ENCODE assay signal across 19 mouse cellular contexts in the genomic region with DNA sequence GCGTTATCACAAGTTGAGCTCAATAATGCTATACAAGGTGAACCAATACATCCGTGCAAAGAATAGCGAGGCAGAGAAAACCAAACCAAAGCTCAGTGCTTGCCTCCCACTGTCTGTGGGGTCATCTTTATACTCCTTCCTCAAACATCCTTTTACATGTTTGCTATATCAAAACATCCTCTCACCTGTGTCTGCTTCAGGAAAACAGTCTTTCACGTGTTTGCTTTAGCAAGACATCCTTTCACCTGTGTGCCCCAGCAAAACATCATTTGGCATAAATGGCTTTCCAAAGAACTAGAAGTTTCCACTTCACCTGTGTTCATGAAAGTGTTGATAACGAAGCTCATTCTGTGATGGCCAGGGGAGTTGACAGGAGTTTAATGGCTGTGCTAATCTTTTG. TPM values are rescaled to one million over a fixed set of nuclear protein-coding genes. Genes with fewer than 3 reads are reported as not detected.
DNase-seq lines count a peak whose midpoint lies in the region; ATAC-seq lines count a peak whose summit lies in the region.
"Had no signal": no experiment of that assay in that cellular context is flagged by ENCODE, and none has a peak within 500 bp of the region (broad histone marks: within the 10 kb centered on the region; RNA-seq: fewer than 3 reads in every experiment).

Gene Zfp111, minus strand, starts transcription at position 101 of the 400 bp plus-strand sequence.

- WGBS in kidney, embryonic 15.5 days: 82% methylated on average over 5 of the region's 5 CpGs
- WGBS in embryonic facial prominence, embryonic 12.5 days: 80% methylated on average over 5 of the region's 5 CpGs
- 82% methylated on average over 5 of the region's 5 CpGs for WGBS in limb, embryonic 11.5 days

- H3K9me3 ChIP-seq in kidney, embryonic 15.5 days (replicated peaks): no peaks in the 10 kb centered on the region
- no peaks in the 10 kb centered on the region for H3K9me3 ChIP-seq in embryonic facial prominence, embryonic 12.5 days
- no peaks in the 10 kb centered on the region for H3K9me3 ChIP-seq in limb, embryonic 11.5 days (ENCODE audit: control insufficient read depth, low read length)
- H3K9me3 ChIP-seq: forebrain, embryonic 13.5 days; heart, embryonic 10.5 days; midbrain, embryonic 15.5 days had no signal

- H3K4me2 ChIP-seq in kidney, embryonic 15.5 days: no peak within 1 kb of the TSS
- no peak within 1 kb of the TSS for H3K4me2 ChIP-seq in embryonic facial prominence, embryonic 12.5 days (replicated peaks)
- H3K4me2 ChIP-seq in limb, embryonic 11.5 days (ENCODE audit: low read depth, severe bottlenecking): no peak within 1 kb of the TSS
- H3K4me2 ChIP-seq: forebrain, embryonic 13.5 days; midbrain, embryonic 15.5 days had no signal

- no peak within 1 kb of the TSS for H3K9ac ChIP-seq in kidney, embryonic 15.5 days
- no peak within 1 kb of the TSS for H3K9ac ChIP-seq in embryonic facial prominence, embryonic 12.5 days
- no peak within 1 kb of the TSS for H3K9ac ChIP-seq in limb, embryonic 11.5 days (ENCODE audit: low read length)
- H3K9ac ChIP-seq: forebrain, embryonic 13.5 days; midbrain, embryonic 15.5 days had no signal

- peaks cover 10% of the 10 kb centered on the region for H3K4me1 ChIP-seq in kidney, embryonic 15.5 days
- H3K4me1 ChIP-seq in embryonic facial prominence, embryonic 12.5 days: peaks cover 3% of the 10 kb centered on the region; the same call in 1 of the 2 replicates
- H3K4me1 ChIP-seq in limb, embryonic 11.5 days (ENCODE audit: control insufficient read depth, insufficient read depth, low read length): 0 out of 2 replicates have a peak, but pooled peaks cover 3% of the 10 kb centered on the region

- no peaks in the 10 kb centered on the region for H3K36me3 ChIP-seq in kidney, embryonic 15.5 days
- H3K36me3 ChIP-seq in embryonic facial prominence, embryonic 12.5 days: no peaks in the 10 kb centered on the region
- H3K36me3 ChIP-seq in limb, embryonic 11.5 days (ENCODE audit: control insufficient read depth, insufficient read depth, low read length): no peaks in the 10 kb centered on the region
- H3K36me3 ChIP-seq: heart, embryonic 10.5 days; midbrain, embryonic 15.5 days had no signal

- intact Hi-C loops in left cerebral cortex, postnatal 4 days (cut with DNase I): no loop called here

- H3K27ac ChIP-seq in kidney, embryonic 15.5 days: no peak within 1 kb of the TSS
- no peak within 1 kb of the TSS for H3K27ac ChIP-seq in embryonic facial prominence, embryonic 12.5 days
- no peak within 1 kb of the TSS for H3K27ac ChIP-seq in limb, embryonic 11.5 days (replicated peaks; ENCODE audit: low read depth, low read length)
- H3K27ac ChIP-seq: forebrain, embryonic 13.5 days; heart, embryonic 10.5 days; midbrain, embryonic 15.5 days had no signal

- ATAC-seq in kidney, embryonic 15.5 days (replicated peaks; ENCODE audit: low FRiP score): no peak
- ATAC-seq in embryonic facial prominence, embryonic 12.5 days (ENCODE audit: insufficient number of reproducible peaks, insufficient read depth, low FRiP score, low TSS enrichment): no peak
- no peak for ATAC-seq in limb, embryonic 11.5 days (ENCODE audit: insufficient number of reproducible peaks, low FRiP score, low TSS enrichment, low read depth)
- ATAC-seq: forebrain, embryonic 13.5 days; intestine, embryonic 16.5 days; lung, postnatal 0 days; midbrain, embryonic 15.5 days had no signal

- no peak for DNase-seq in kidney, postnatal 14 days
- DNase-seq in left cerebral cortex, postnatal 4 days: no peak
- no peak for DNase-seq in left cerebral cortex, adult 11 months (ENCODE audit: low spot score)
- DNase-seq in limb, embryonic 11.5 days (ENCODE audit: low spot score): no peak
- no peak for DNase-seq in thymus, postnatal 14 days
- DNase-seq in retina, embryonic 14.5 days (ENCODE audit: low spot score): no peak
- DNase-seq: cerebellum, adult 2 months; embryo, embryonic 11 days; heart, postnatal 4 days; right cerebral cortex, adult 18-20 months; thymus, adult 2 months had no signal

- 0 out of 2 replicates have a peak, but pooled peaks cover 4% of the 10 kb centered on the region for H3K27me3 ChIP-seq in kidney, embryonic 15.5 days
- no peaks in the 10 kb centered on the region for H3K27me3 ChIP-seq in embryonic facial prominence, embryonic 12.5 days
- H3K27me3 ChIP-seq in limb, embryonic 11.5 days (ENCODE audit: control insufficient read depth, insufficient read depth, low read length): no peaks in the 10 kb centered on the region
- H3K27me3 ChIP-seq: forebrain, embryonic 13.5 days; midbrain, embryonic 15.5 days had no signal

- H3K4me3 ChIP-seq in kidney, embryonic 15.5 days (replicated peaks): no peak within 1 kb of the TSS
- no peak within 1 kb of the TSS for H3K4me3 ChIP-seq in embryonic facial prominence, embryonic 12.5 days
- H3K4me3 ChIP-seq in limb, embryonic 11.5 days (ENCODE audit: low read depth, low read length): no peak within 1 kb of the TSS
- H3K4me3 ChIP-seq: forebrain, embryonic 13.5 days; heart, embryonic 10.5 days; midbrain, embryonic 15.5 days had no signal

RNA-seq across cellular contexts. Expression of gene Zfp111, which starts in this region (rescaled TPM):
- polyA plus RNA-seq in kidney, embryonic 15.5 days (2015; fragmentation: Nextera tagmentation; extraction: Ambion mirVana): 11.0 and 11.1 TPM in 2 replicates
- total RNA-seq in left cerebral cortex, postnatal 4 days (2021): 10 to 100 TPM; 10.1 to 12.0 TPM
- polyA plus RNA-seq in embryonic facial prominence, embryonic 12.5 days (2016; fragmentation: Nextera tagmentation; extraction: Ambion mirVana): 10.1 and 11.3 TPM in 2 replicates
- 12.8 and 14.2 TPM in 2 replicates for polyA plus RNA-seq in limb, embryonic 11.5 days (2014; fragmentation: Nextera tagmentation; extraction: Ambion mirVana)
- total RNA-seq: MEL had no signal
